Mouse (Mus musculus) small intestine, adult 2 months (tissue): ENCODE results near the gene Marveld2. TPM values are rescaled to one million over a fixed set of nuclear protein-coding genes. Genes with fewer than 3 reads are reported as not detected.
A peak's percentile ranks its signal among the peaks of the same experiment; 100 is the strongest.

Experiments
- H3K27ac ChIP-seq: fragments of 200-500 bp; 2 replicates; pipeline ENCODE4 v1.5.1; 2012; ENCODE audit warnings: low read depth, low read length, control low read depth, inconsistent platforms; ENCODE audit not compliant: insufficient read depth
- H3K27me3 ChIP-seq: fragments of 200-500 bp; 2 replicates; pipeline ENCODE4 v1.6.1; 2012; ENCODE audit warnings: mild to moderate bottlenecking, moderate library complexity, low read length, inconsistent platforms; ENCODE audit not compliant: control insufficient read depth, insufficient read depth
- H3K36me3 ChIP-seq: fragments of 200-500 bp; 2 replicates; pipeline ENCODE4 v1.6.1; 2012; ENCODE audit warnings: mild to moderate bottlenecking, low read length, control low read depth, inconsistent platforms; ENCODE audit not compliant: control insufficient read depth, insufficient read depth
- H3K4me1 ChIP-seq: fragments of 200-500 bp; 2 replicates; pipeline ENCODE4 v1.6.1; 2012; ENCODE audit warnings: low read length, inconsistent platforms, mixed read lengths; ENCODE audit not compliant: control insufficient read depth, insufficient read depth, insufficient read length
- H3K4me3 ChIP-seq: fragments of 200-500 bp; 2 replicates; pipeline ENCODE4 v1.5.1; 2012; ENCODE audit warnings: low read depth, mild to moderate bottlenecking, control low read depth, inconsistent platforms, low read length, moderate library complexity
- CTCF ChIP-seq: fragments of 200-500 bp; IDR thresholded peaks from 2 replicates; pipeline ENCODE4 v1.5.1; 2012; ENCODE audit warnings: low read depth, mild to moderate bottlenecking, control low read depth, inconsistent platforms, low read length, moderate library complexity, mixed read lengths; ENCODE audit not compliant: insufficient replicate concordance, insufficient read length; ENCODE audit errors: extremely low read depth
- POLR2A ChIP-seq: fragments of 200-500 bp; IDR thresholded peaks from 2 replicates; pipeline ENCODE4 v1.6.1; 2012; ENCODE audit warnings: low read depth, mild to moderate bottlenecking, control low read depth, inconsistent platforms, low read length, moderate library complexity
- WGBS: fragments of 180-500 bp; shearing (Covaris S2); methylation state at CpG from one replicate; pipeline ENCODE4 v1.1.7; 2018; 5-methylcytosine and 5-hydroxymethylcytosine counted together
- polyA plus RNA-seq: library from polyadenylated mRNA; depleted of rRNA; stranded (reverse); fragments of >200 nt; gene quantifications from 2 replicates; pipeline ENCODE4 v1.2.3, GENCODE M21; 2012

The Marveld2 gene
- polyA plus RNA-seq, 1 experiment: 18.3 TPM

DNA sequence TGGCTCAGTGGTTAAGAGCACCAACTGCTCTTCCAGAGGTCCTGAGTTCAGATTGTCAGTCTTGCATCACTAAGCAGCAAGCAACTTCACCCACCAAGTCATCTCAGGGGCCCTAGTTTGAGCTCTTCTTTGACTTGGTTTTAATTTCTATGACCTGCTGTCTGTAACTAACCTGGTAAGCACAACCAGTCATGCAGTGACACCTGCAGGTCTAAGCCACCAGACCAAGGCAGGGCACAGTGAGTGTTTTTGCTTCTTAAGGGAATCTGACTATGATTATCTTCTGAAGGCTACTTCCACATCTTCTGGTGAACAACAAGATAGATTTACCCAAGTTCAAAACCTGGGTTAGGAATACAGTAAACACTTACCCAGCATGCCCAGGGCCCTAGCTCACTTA lies 36.8 kb downstream of the Marveld2 start:
- Histone ChIP-seq H3K4me3 (no peak overlapping the region), H3K36me3 (no peaks in the 10 kb centered on the region), H3K27me3 (no peaks in the 10 kb centered on the region), H3K27ac (no peak overlapping the region), H3K4me1 (peaks cover 16% of the 10 kb centered on the region)
- TF ChIP-seq CTCF: no peak
- no peak for TF ChIP-seq POLR2A

DNA sequence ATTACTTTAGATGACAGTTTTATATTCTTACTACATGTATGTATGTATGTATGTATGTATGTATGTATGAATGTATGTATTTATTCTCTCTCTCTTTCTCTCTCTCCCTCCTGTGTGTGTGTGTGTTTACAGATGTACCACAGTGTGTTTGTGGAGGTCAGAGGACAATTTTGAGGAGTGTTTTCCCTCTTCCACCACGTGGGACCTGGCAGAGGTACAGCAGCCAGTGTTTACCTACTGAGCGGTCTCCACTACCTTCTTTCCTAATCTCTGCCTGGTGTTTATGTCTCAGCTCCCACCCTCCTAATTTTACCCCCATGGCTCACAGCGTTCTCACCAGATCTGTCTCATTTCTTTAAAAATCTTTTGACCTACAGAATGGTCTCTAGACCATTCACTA lies 37.6 kb downstream of the Marveld2 start:
- 21% methylated on average over 3 of the region's 3 CpGs for WGBS
- Histone ChIP-seq H3K36me3 (no peaks in the 10 kb centered on the region), H3K27ac (no peak overlapping the region), H3K4me3 (no peak overlapping the region), H3K4me1 (peaks cover 16% of the 10 kb centered on the region), H3K27me3 (no peaks in the 10 kb centered on the region)
- TF ChIP-seq POLR2A (no peak), CTCF (no peak)

DNA sequence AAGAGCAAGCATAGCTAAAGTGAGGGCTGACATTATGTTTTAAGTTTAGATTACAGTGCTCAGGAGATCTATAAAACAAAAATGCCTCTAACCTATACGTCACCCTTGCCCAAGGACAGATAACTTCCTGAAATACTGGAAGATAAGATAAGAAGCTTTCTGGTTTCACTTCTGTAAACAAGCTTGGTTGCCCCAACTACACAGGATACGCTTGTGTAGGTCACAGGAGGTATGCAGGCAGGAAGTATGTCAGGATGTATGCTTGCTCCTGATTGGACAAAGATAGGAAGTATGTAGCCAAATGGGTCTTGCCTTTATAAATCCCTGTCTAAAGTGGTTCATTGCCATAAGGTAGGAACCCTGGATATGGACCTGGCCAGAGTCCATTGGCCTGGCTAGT lies 40.8 kb downstream of the Marveld2 start:
- no peak for TF ChIP-seq POLR2A
- no peak for TF ChIP-seq CTCF
- WGBS: 9% methylated on average over 2 of the region's 2 CpGs

DNA sequence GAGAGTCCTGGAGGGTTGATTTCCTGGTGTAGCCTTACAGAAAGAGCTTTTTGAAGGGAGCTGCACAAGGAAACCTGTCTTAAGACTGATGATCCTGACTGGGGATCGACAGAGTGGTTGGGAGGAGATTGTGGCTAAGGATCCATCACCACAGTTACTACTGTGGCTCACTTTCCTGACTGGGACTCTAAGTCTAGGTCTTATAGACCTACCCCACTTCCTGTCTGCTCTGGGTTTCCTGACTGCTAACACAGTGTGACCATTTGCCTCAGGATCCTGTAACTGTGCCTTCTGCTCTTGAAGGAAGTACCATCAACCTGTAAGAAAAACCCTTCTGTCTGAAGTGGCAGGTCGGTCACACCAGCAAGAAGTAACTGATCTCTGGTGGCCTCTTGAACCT lies 46.1 kb downstream of the Marveld2 start:
- H3K4me3 ChIP-seq: no peak overlapping the region
- 77% methylated on average over 2 of the region's 2 CpGs for WGBS

More for the DNA sequence above, 40.8 kb downstream of the Marveld2 start:
- H3K4me1 ChIP-seq: peaks cover 16% of the 10 kb centered on the region
- no peaks in the 10 kb centered on the region for H3K36me3 ChIP-seq
- peak overlapping the region; percentile 63 for H3K27ac ChIP-seq
- no peak overlapping the region for H3K4me3 ChIP-seq
- H3K27me3 ChIP-seq: no peaks in the 10 kb centered on the region

DNA sequence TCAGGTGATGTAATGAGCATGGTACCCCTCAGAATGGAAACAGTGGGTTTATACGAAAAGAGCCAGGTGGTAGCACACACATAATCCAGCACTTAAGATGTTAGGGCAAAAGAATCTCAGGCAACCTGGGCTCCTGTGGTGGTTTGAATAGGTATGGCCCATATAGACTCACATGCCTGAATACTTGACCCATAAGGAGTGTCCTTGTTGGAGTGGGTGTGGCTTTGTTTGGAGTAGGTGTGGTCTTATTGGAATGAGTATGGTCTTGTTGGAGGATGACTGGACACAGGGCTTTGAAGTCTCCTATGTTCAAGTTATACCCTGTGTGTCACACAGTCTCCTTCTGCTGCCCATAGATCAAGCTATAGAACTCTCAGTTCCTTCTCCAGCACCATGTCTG lies 48.4 kb downstream of the Marveld2 start:
- 100% methylated on average over 1 of the region's 1 CpGs for WGBS
- Histone ChIP-seq H3K4me1 (no peaks in the 10 kb centered on the region), H3K4me3 (no peak overlapping the region), H3K27ac (no peak overlapping the region), H3K36me3 (no peaks in the 10 kb centered on the region), H3K27me3 (no peaks in the 10 kb centered on the region)
- TF ChIP-seq CTCF (no peak), POLR2A (no peak)

More for the DNA sequence above, 46.1 kb downstream of the Marveld2 start:
- Histone ChIP-seq H3K36me3 (no peaks in the 10 kb centered on the region), H3K27me3 (no peaks in the 10 kb centered on the region), H3K4me1 (peaks cover 4% of the 10 kb centered on the region), H3K27ac (no peak overlapping the region)
- TF ChIP-seq POLR2A: no peak
- no peak for TF ChIP-seq CTCF

DNA sequence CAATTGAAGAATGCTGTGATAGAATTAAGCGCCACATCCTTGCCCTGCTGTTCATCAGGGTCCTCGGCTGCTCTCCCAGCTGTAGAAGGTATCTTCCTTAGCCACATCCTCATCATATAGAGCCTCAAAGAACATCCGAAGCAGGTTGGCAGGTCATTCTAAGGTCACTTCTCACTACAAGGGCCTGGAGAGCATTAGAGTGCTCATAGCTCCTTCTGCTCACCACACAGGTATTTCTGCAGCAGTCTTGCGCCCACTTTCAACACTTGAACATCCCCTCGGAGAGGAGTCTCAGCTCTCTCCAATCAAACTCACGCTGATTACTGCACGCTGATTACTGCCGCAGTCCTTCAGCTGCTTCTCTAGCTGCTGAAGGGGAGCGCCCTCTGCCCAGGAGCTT lies 57.3 kb downstream of the Marveld2 start:
- H3K4me1 ChIP-seq: no peaks in the 10 kb centered on the region
- WGBS: 87% methylated on average over 9 of the region's 9 CpGs
- TF ChIP-seq CTCF (no peak), POLR2A (no peak)
- no peaks in the 10 kb centered on the region for H3K27me3 ChIP-seq
- no peak overlapping the region for H3K4me3 ChIP-seq
- H3K36me3 ChIP-seq: no peaks in the 10 kb centered on the region
- H3K27ac ChIP-seq: no peak overlapping the region

DNA sequence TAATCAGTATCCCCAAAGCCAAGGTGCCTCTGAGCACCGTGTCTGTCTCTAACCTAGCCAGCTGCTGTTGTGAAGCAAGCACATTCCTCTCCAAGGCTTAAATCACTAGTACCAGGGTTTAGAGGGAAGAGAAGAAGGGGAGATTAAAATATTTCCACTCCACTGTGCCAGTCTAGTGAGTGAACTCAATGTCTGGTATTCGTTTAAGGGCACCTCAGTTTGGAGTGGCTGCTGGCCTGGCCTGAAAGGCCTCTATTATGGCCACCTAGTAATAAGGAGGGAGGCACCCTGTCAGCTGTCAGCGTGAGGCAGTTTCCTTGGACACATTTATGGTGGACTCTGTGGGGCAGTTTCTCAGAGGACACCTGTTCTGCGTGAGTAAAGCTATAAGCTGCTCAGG lies 59.8 kb downstream of the Marveld2 start:
- Histone ChIP-seq H3K36me3 (no peaks in the 10 kb centered on the region), H3K4me3 (no peak overlapping the region), H3K27me3 (no peaks in the 10 kb centered on the region), H3K27ac (no peak overlapping the region), H3K4me1 (no peaks in the 10 kb centered on the region)
- WGBS: 63% methylated on average over 4 of the region's 4 CpGs
- TF ChIP-seq CTCF: no peak
- TF ChIP-seq POLR2A: no peak

DNA sequence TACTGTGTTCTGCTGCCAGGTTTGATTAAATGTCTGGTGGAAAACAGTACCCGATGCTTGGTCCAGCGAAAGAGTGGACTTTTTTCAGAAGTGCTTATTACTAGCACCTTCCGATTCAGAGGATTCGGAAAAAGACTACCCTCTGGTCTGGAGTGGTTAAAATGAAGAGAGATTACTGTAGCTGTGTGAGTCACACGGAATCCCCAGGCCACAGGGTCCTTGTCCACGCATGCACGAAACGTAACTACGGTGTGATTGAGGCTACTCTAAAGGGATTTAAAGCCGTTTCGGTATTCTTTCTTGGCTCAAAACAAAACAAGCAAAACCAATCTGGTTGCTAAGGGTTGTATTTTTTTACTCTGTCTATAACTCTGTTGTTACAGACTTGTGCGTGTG lies 63.7 kb downstream of the Marveld2 start:
- Histone ChIP-seq H3K4me1 (peaks cover 5% of the 10 kb centered on the region), H3K36me3 (no peaks in the 10 kb centered on the region), H3K27me3 (0 out of 2 replicates have a peak, but pooled peaks cover 4% of the 10 kb centered on the region), H3K27ac (peak overlapping the region; percentile 69), H3K4me3 (peak overlapping the region; percentile 68)
- TF ChIP-seq POLR2A: no peak
- TF ChIP-seq CTCF: no peak
- 1% methylated on average over 12 of the region's 12 CpGs for WGBS
